Mouse (Mus musculus): ENCODE measurements at regions not wholly inside any gene's neighbourhood (a gene's known extent, or its start where the extent isn't known, plus 50 kb on each side); places are given as distances from the start of the nearest gene placed in this dataset.
A peak's percentile ranks its signal among the peaks of the same experiment; 100 is the strongest.

GRCm38 (mm10) chr13:93243076-93243475 is 50.9 kb upstream of the Tent2 start:
- peak; percentile 58 for DNase-seq (ENCODE audit: low read depth, low spot score)

GRCm38 (mm10) chr13:93248711-93249110 is 50.7 kb upstream of the Homer1 start:
- no peak for DNase-seq (ENCODE audit: low read depth, low spot score)
